In the genomic region with DNA sequence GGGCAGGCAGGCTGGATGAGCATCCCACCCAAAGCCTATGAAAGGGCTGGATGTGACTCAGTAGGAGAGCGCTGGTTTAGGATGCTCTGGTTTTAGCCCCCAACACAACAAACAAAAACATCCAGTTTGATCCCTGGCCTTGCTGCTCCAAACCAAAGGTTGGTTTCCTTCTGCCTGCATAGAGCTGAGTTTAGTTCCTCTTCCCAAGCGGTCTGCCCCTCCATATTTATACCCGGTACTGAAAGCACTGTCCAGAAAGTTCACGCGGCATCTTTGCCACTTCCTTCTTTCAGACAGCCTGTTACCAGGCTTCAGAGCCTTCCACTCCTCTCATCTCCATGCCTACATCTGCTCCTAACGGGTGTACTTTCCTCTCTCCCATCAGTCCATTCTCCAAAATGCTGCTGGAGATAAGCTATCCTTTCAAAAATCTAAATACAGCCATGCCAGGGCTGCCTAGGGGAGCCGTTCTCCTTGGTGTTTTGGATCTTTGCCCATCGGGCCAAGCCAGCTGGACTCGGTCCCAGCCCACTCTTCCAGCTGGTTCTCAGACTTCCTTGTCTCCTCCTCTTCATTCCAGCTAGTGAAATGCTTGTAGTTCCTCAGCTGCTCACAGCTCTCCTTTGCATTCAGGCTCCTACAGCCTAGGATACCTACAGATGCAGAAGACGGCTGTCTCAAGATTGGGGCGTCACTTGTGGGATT, we compare ENCODE assay signal across 8 mouse cellular contexts. TPM values are rescaled to one million over a fixed set of nuclear protein-coding genes. Genes with fewer than 3 reads are reported as not detected.
DNase-seq lines count a peak whose midpoint lies in the region; ATAC-seq lines count a peak whose summit lies in the region.

No protein-coding gene starts in this region.

- no peak overlapping the region for H3K4me2 ChIP-seq in heart, embryonic 11.5 days
- H3K4me2 ChIP-seq in intestine, embryonic 15.5 days (replicated peaks) = no peak overlapping the region
- 0 out of 2 replicates have a peak overlapping the region, but pooled peaks have one; percentile 9 for H3K4me2 ChIP-seq in neural tube, embryonic 15.5 days

- H3K4me1 ChIP-seq in heart, embryonic 11.5 days (ENCODE audit: control insufficient read depth, insufficient read depth, low read length) = 0 out of 2 replicates have a peak, but pooled peaks cover 3% of the 10 kb centered on the region
- peaks cover 19% of the 10 kb centered on the region; the same call in 1 of the 2 replicates for H3K4me1 ChIP-seq in intestine, embryonic 15.5 days (replicated peaks)
- peaks cover 18% of the 10 kb centered on the region for H3K4me1 ChIP-seq in neural tube, embryonic 15.5 days

- DNase-seq in heart, adult 18-20 months = peak; percentile 69 to 75
- DNase-seq in adrenal gland, adult 8-10 months = peak; percentile 56
- DNase-seq in frontal cortex, adult 2 months (ENCODE audit: extremely low spot score in 1 of 2, low spot score in 1 of 2) = peak; percentile 57 to 81
- DNase-seq in left cerebral cortex, postnatal 4 days = peak; percentile 80

- H3K27me3 ChIP-seq in heart, embryonic 11.5 days (ENCODE audit: control insufficient read depth, insufficient read depth, low read length) = no peaks in the 10 kb centered on the region
- H3K27me3 ChIP-seq in intestine, embryonic 15.5 days (replicated peaks) = no peaks in the 10 kb centered on the region
- H3K27me3 ChIP-seq in neural tube, embryonic 15.5 days (replicated peaks) = peaks cover 5% of the 10 kb centered on the region; the same call in 1 of the 2 replicates

- no peak for ATAC-seq in heart, embryonic 11.5 days (replicated peaks; ENCODE audit: insufficient number of reproducible peaks, low FRiP score, low TSS enrichment)
- ATAC-seq in intestine, embryonic 15.5 days = no peak
- ATAC-seq in neural tube, embryonic 15.5 days (ENCODE audit: low FRiP score) = no peak
- no peak for ATAC-seq in activated CD4-positive, CD25-positive, alpha-beta regulatory T cell, adult 4 months

- no peaks in the 10 kb centered on the region for H3K36me3 ChIP-seq in heart, embryonic 11.5 days (ENCODE audit: control insufficient read depth, insufficient read depth, low read length)
- H3K36me3 ChIP-seq in intestine, embryonic 15.5 days = no peaks in the 10 kb centered on the region
- no peaks in the 10 kb centered on the region for H3K36me3 ChIP-seq in neural tube, embryonic 15.5 days

- intact Hi-C loops in left cerebral cortex, postnatal 4 days (cut with DNase I) = loop anchor here (10.0 kb wide), 1 partner anchor 183 kb away; a partner anchor contains a TSS

- H3K4me3 ChIP-seq in heart, embryonic 11.5 days (ENCODE audit: low read depth, low read length) = no peak overlapping the region
- no peak overlapping the region for H3K4me3 ChIP-seq in intestine, embryonic 15.5 days (replicated peaks)
- no peak overlapping the region for H3K4me3 ChIP-seq in neural tube, embryonic 15.5 days (replicated peaks)

- 75% methylated on average over 11 of the region's 11 CpGs for WGBS in heart, embryonic 11.5 days (ENCODE audit: insufficient replicate concordance)
- WGBS in intestine, embryonic 15.5 days = 63% methylated on average over 11 of the region's 11 CpGs
- 70% methylated on average over 11 of the region's 11 CpGs for WGBS in neural tube, embryonic 15.5 days

- H3K9ac ChIP-seq in heart, embryonic 11.5 days (ENCODE audit: low read depth, low read length) = no peak overlapping the region
- H3K9ac ChIP-seq in intestine, embryonic 15.5 days = no peak overlapping the region
- H3K9ac ChIP-seq in neural tube, embryonic 15.5 days (replicated peaks) = no peak overlapping the region

- no peak overlapping the region for H3K27ac ChIP-seq in heart, embryonic 11.5 days (ENCODE audit: low read depth, low read length)
- peak overlapping the region; percentile 30 for H3K27ac ChIP-seq in intestine, embryonic 15.5 days
- peak overlapping the region; percentile 54; the same call in 1 of the 2 replicates for H3K27ac ChIP-seq in neural tube, embryonic 15.5 days (replicated peaks)

- H3K9me3 ChIP-seq in heart, embryonic 11.5 days (replicated peaks; ENCODE audit: control insufficient read depth, low read length) = no peaks in the 10 kb centered on the region
- no peaks in the 10 kb centered on the region for H3K9me3 ChIP-seq in intestine, embryonic 15.5 days
- H3K9me3 ChIP-seq in neural tube, embryonic 15.5 days (replicated peaks) = no peaks in the 10 kb centered on the region

RNA-seq across cellular contexts. Expression of a gene that starts 5.0 kb away (rescaled TPM):
- 10 to 100 TPM; 17.7 to 18.1 TPM for total RNA-seq in heart, adult 18-20 months (2021)
- 3.1 and 3.2 TPM in 2 replicates for polyA plus RNA-seq in heart, embryonic 11.5 days (2014; fragmentation: Nextera tagmentation; extraction: Ambion mirVana)
- total RNA-seq in adrenal gland, adult 8-10 months (2022) = 10 to 100 TPM; 50.4 to 77.4 (median 56.5) TPM
- polyA plus RNA-seq in frontal cortex, adult 2 months (2012; rRNA removed) = 8.8 and 9.4 TPM in 2 replicates
- polyA plus RNA-seq in intestine, embryonic 15.5 days (2015; fragmentation: Nextera tagmentation; extraction: Ambion mirVana) = 5.8 and 6.5 TPM in 2 replicates
- 10 to 100 TPM; 62.1 to 65.2 TPM for total RNA-seq in left cerebral cortex, postnatal 4 days (2021)
- 5.8 and 5.9 TPM in 2 replicates for polyA plus RNA-seq in neural tube, embryonic 15.5 days (2015; fragmentation: Nextera tagmentation; extraction: Ambion mirVana)
- polyA plus RNA-seq in activated CD4-positive, CD25-positive, alpha-beta regulatory T cell, adult 4 months (2017; shearing (Covaris generic)) = 10 to 100 TPM; 19.6 to 27.1 TPM
